Mouse (Mus musculus): Measurements from ENCODE around the gene Cdk6. TPM values are rescaled to one million over a fixed set of nuclear protein-coding genes. Genes with fewer than 3 reads are reported as not detected.

Gene Cdk6
- polyA plus RNA-seq, 2 experiments: 5.7 to 13.9 TPM

DNA sequence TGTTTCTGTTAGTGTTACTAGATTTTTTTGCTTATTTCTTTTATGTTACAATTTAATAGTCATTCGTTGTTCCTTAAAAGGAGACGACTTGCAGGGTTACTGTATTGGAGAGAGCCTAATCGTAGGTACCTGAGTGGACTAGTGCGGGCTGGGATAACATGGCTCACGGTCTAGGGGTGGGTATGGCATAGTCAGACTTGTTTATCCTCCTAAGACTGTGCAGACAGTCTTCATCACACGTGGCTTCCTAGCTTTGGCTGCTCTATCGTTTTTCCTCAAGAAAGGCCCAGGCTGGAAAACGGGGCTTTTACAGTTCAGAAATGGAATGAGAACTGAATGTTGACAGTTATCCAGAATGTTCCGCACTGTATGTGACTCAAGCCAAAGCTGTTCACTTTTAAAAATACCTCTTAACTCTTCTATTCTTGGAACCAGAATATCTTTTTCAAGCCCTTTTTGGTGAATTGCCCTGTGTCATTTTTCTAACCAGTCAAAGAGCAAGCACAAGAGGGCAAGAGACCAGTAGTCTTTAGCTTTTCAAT lies 39.5 kb downstream of the Cdk6 start:
- no peak overlapping the region for H3K4me2 ChIP-seq (ENCODE audit: low read depth)
- no peaks in the 10 kb centered on the region for H3K27me3 ChIP-seq (ENCODE audit: control insufficient read depth, insufficient read depth, low read length)
- H3K9me3 ChIP-seq (ENCODE audit: control insufficient read depth, low read length): no peaks in the 10 kb centered on the region
- H3K4me1 ChIP-seq (replicated peaks; ENCODE audit: control insufficient read depth in 2 of 2, insufficient read depth in 2 of 2, low read length in 1 of 2): peaks cover 0 to 11% of the 10 kb centered on the region in 2 experiments; a peak in 2 of 4 replicates
- H3K27ac ChIP-seq: no peak overlapping the region
- 76% methylated on average over 9 of the region's 9 CpGs for WGBS (ENCODE audit: insufficient replicate concordance)
- H3K9ac ChIP-seq (replicated peaks): no peak overlapping the region
- H3K4me3 ChIP-seq (ENCODE audit: insufficient read depth in 1 of 2, low read depth in 2 of 2, low read length in 2 of 2): no peak overlapping the region
- DNase-seq (ENCODE audit: low read depth in 3 of 3, low spot score in 3 of 3): no peak
- TF ChIP-seq EP300 (IDR thresholded peaks at IDR 0.05; ENCODE audit: low read depth) (no peak), CTCF (IDR thresholded peaks at IDR 0.05; ENCODE audit: low read depth) (no peak)
- ATAC-seq (ENCODE audit: insufficient read depth): no peak
- H3K36me3 ChIP-seq (replicated peaks; ENCODE audit: control insufficient read depth, insufficient read depth, low read depth): no peaks in the 10 kb centered on the region

DNA sequence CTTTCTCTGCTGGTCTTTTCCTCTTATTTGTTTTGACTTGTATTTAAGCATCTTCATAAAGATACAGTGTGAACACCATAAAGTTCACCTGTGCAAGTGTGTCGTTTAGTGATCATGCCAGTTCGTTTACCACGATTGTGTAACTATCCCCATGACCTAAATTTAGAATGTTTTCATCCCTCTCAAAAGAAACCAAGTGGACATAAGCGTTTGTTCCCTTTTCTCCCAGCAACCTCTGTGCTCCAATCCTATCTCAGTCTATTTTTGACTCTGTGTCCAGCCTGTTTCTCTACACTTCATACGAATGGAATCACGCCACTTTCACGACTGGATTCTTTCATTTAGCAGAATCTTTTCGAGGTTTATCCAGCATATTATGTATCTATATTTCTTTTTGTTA lies 40.5 kb downstream of the Cdk6 start:
- H3K9me3 ChIP-seq (ENCODE audit: control insufficient read depth, low read length): no peaks in the 10 kb centered on the region
- no peaks in the 10 kb centered on the region for H3K36me3 ChIP-seq (replicated peaks; ENCODE audit: control insufficient read depth, insufficient read depth, low read depth)
- no peaks in the 10 kb centered on the region for H3K27me3 ChIP-seq (ENCODE audit: control insufficient read depth, insufficient read depth, low read length)
- H3K4me3 ChIP-seq (ENCODE audit: insufficient read depth in 1 of 2, low read depth in 2 of 2, low read length in 2 of 2): no peak overlapping the region
- no peak for ATAC-seq (ENCODE audit: insufficient read depth)
- WGBS (ENCODE audit: insufficient replicate concordance): 41% methylated on average over 8 of the region's 8 CpGs
- peaks cover 0 to 16% of the 10 kb centered on the region in 2 experiments; a peak in 2 of 4 replicates for H3K4me1 ChIP-seq (replicated peaks; ENCODE audit: control insufficient read depth in 2 of 2, insufficient read depth in 2 of 2, low read length in 1 of 2)
- TF ChIP-seq CTCF (IDR thresholded peaks at IDR 0.05; ENCODE audit: low read depth): no peak
- TF ChIP-seq EP300 (IDR thresholded peaks at IDR 0.05; ENCODE audit: low read depth): no peak
- no peak overlapping the region for H3K4me2 ChIP-seq (ENCODE audit: low read depth)
- no peak for DNase-seq (ENCODE audit: low read depth in 3 of 3, low spot score in 3 of 3)
- no peak overlapping the region for H3K9ac ChIP-seq (replicated peaks)
- H3K27ac ChIP-seq: no peak overlapping the region

DNA sequence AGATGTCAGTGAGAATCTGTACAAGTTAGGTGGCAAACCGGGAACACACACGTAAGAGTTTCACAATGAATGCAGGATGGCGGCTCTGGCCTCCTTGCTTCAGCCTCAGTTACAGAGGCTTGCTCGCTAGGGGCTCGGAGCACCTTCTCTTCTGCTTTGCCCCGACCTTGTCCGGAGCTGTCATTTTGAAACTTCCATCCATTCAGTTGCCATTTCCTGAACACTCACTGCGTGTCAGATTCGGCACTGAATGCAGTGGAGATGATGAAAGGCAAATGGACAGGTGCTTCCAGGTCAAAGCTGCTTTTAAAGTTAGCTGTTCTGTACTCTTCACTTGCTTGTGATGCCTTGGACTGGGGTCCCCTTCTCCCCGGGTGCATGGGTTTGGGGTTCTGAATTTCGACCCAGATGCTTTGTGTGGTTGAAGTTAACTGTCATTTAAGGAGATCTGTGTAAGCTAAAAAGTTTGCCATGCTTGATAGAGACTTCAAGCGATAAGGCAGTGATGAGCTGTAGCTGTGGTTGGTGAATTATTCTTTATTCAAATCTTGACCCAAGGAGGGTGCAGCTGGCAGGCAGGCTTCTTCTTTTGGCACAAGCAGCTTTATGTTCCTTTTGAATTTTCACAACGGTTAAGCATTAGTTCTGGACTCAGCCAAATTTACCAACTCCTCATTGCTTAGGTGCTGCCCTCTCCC lies 41.2 kb downstream of the Cdk6 start:
- H3K4me3 ChIP-seq (ENCODE audit: insufficient read depth in 1 of 2, low read depth in 2 of 2, low read length in 2 of 2): no peak overlapping the region
- WGBS (ENCODE audit: insufficient replicate concordance): 59% methylated on average over 13 of the region's 13 CpGs
- DNase-seq (ENCODE audit: low read depth in 3 of 3, low spot score in 3 of 3) (no peak), ATAC-seq (ENCODE audit: insufficient read depth) (no peak)
- H3K27me3 ChIP-seq (ENCODE audit: control insufficient read depth, insufficient read depth, low read length): no peaks in the 10 kb centered on the region
- no peak overlapping the region for H3K27ac ChIP-seq
- H3K4me2 ChIP-seq (ENCODE audit: low read depth): no peak overlapping the region
- TF ChIP-seq EP300 (IDR thresholded peaks at IDR 0.05; ENCODE audit: low read depth) (no peak), CTCF (IDR thresholded peaks at IDR 0.05; ENCODE audit: low read depth) (no peak)
- peaks cover 0 to 16% of the 10 kb centered on the region in 2 experiments; a peak in 2 of 4 replicates for H3K4me1 ChIP-seq (replicated peaks; ENCODE audit: control insufficient read depth in 2 of 2, insufficient read depth in 2 of 2, low read length in 1 of 2)
- no peaks in the 10 kb centered on the region for H3K36me3 ChIP-seq (replicated peaks; ENCODE audit: control insufficient read depth, insufficient read depth, low read depth)
- no peak overlapping the region for H3K9ac ChIP-seq (replicated peaks)
- H3K9me3 ChIP-seq (ENCODE audit: control insufficient read depth, low read length): no peaks in the 10 kb centered on the region

DNA sequence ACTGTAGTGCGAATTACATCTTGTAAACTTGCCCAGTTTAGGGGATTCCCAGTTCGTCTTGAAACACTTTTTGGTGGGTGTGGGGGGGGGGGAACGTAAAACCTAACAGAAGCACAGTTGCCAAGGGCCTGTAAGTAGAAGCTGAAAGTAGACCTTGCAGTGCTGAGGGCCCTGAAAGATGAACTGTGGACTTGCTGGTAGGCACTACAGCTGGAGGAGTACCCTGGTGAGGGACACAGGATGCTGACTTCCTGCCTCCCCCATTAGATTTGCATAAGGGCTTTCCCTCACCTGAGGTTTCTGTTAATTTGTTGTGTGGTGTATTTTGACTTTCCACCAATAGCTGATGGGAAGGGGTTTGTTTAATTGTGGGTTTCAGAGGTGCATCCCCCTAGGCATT lies 42.3 kb downstream of the Cdk6 start:
- Histone ChIP-seq H3K4me3 (ENCODE audit: insufficient read depth in 1 of 2, low read depth in 2 of 2, low read length in 2 of 2) (no peak overlapping the region), H3K27ac (no peak overlapping the region), H3K9me3 (ENCODE audit: control insufficient read depth, low read length) (no peaks in the 10 kb centered on the region), H3K4me2 (ENCODE audit: low read depth) (no peak overlapping the region), H3K9ac (replicated peaks) (no peak overlapping the region), H3K4me1 (replicated peaks; ENCODE audit: control insufficient read depth in 2 of 2, insufficient read depth in 2 of 2, low read length in 1 of 2) (peaks cover 0 to 16% of the 10 kb centered on the region in 2 experiments; a peak in 2 of 4 replicates), H3K36me3 (replicated peaks; ENCODE audit: control insufficient read depth, insufficient read depth, low read depth) (no peaks in the 10 kb centered on the region), H3K27me3 (ENCODE audit: control insufficient read depth, insufficient read depth, low read length) (no peaks in the 10 kb centered on the region)
- TF ChIP-seq CTCF (IDR thresholded peaks at IDR 0.05; ENCODE audit: low read depth) (no peak), EP300 (IDR thresholded peaks at IDR 0.05; ENCODE audit: low read depth) (no peak)
- ATAC-seq (ENCODE audit: insufficient read depth) (no peak), DNase-seq (ENCODE audit: low read depth in 3 of 3, low spot score in 3 of 3) (no peak)
- WGBS (ENCODE audit: insufficient replicate concordance): 60% methylated on average over 3 of the region's 3 CpGs

DNA sequence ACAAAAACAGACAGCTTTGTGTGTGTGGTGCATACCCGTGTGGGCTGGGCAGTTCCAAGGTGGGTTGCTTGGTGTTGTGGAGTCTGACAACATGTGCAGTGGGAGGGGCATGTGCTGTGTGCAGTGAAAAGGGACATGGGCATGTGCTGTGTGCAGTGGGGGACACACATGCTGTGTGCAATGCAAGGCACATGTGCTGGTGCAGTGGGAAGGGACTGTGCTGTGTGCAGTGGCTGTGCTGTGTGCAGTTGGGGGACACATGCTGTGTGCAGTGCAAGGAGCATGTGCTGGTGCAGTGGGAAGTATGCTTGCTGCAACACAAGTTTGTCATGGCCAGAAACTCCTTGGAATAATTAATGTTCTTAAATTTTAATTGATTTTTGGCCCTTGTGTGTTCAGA lies 43.8 kb downstream of the Cdk6 start:
- H3K4me2 ChIP-seq (ENCODE audit: low read depth): no peak overlapping the region
- H3K9ac ChIP-seq (replicated peaks): no peak overlapping the region
- DNase-seq (ENCODE audit: low read depth in 3 of 3, low spot score in 3 of 3): no peak
- no peaks in the 10 kb centered on the region for H3K36me3 ChIP-seq (replicated peaks; ENCODE audit: control insufficient read depth, insufficient read depth, low read depth)
- H3K4me3 ChIP-seq (ENCODE audit: insufficient read depth in 1 of 2, low read depth in 2 of 2, low read length in 2 of 2): no peak overlapping the region
- 42% methylated on average over 1 of the region's 1 CpGs for WGBS (ENCODE audit: insufficient replicate concordance)
- no peaks in the 10 kb centered on the region for H3K9me3 ChIP-seq (ENCODE audit: control insufficient read depth, low read length)
- H3K27ac ChIP-seq: no peak overlapping the region
- H3K27me3 ChIP-seq (ENCODE audit: control insufficient read depth, insufficient read depth, low read length): no peaks in the 10 kb centered on the region
- ATAC-seq (ENCODE audit: insufficient read depth): no peak; the same call in 1 of the 2 replicates
- no peak for TF ChIP-seq CTCF (IDR thresholded peaks at IDR 0.05; ENCODE audit: low read depth)
- no peak for TF ChIP-seq EP300 (IDR thresholded peaks at IDR 0.05; ENCODE audit: low read depth)
- H3K4me1 ChIP-seq (replicated peaks; ENCODE audit: control insufficient read depth in 2 of 2, insufficient read depth in 2 of 2, low read length in 1 of 2): peaks cover 0 to 14% of the 10 kb centered on the region in 2 experiments; a peak in 2 of 4 replicates

Measured in liver, embryonic 14.5 days (tissue).